Mouse (Mus musculus) urinary bladder, postnatal 14 days (tissue): ENCODE results near the gene Bbs2.

Experiments used
- DNase-seq: peaks from one replicate; pipeline ENCODE4 v3.0.0; 2021; ENCODE audit warnings: low spot score

Gene Bbs2

GRCm38 (mm10) chr8:94094281-94094680 lies 4.4 kb downstream of the Bbs2 start:
- no peak for DNase-seq

GRCm38 (mm10) chr8:94092848-94093247 lies 5.9 kb downstream of the Bbs2 start:
- no peak for DNase-seq

- no peak for DNase-seq
Observed at GRCm38 (mm10) chr8:94089715-94090114, 9.0 kb downstream of the Bbs2 start.

- DNase-seq, result no peak
Observed at GRCm38 (mm10) chr8:94087964-94088363, 10.8 kb downstream of the Bbs2 start.

- no peak for DNase-seq
Observed at GRCm38 (mm10) chr8:94076461-94077192, 22.1 kb downstream of the Bbs2 start.

GRCm38 (mm10) chr8:94068793-94069192 lies 29.9 kb downstream of the Bbs2 start:
- DNase-seq, result no peak

GRCm38 (mm10) chr8:94066121-94066863 lies 32.4 kb downstream of the Bbs2 start:
- DNase-seq, result no peak

GRCm38 (mm10) chr8:94057157-94057854 lies 41.4 kb downstream of the Bbs2 start:
- peak; percentile 61 for DNase-seq

GRCm38 (mm10) chr8:94052696-94053095 lies 46.0 kb downstream of the Bbs2 start:
- DNase-seq, result no peak

- no peak for DNase-seq
Observed at GRCm38 (mm10) chr8:94047845-94048244, 50.9 kb downstream of the Bbs2 start.

- peak; percentile 11 for DNase-seq
Observed at GRCm38 (mm10) chr8:94037806-94038205, 60.9 kb downstream of the Bbs2 start.

GRCm38 (mm10) chr8:94036944-94037524 lies 61.7 kb downstream of the Bbs2 start, which contains the start of the genes Nudt21 and Ogfod1:
Gene Nudt21 (minus strand): TSS chr8:94037031.
Gene Ogfod1 (plus strand): TSS chr8:94037198.
- DNase-seq, result peak; percentile 93

- DNase-seq, result peak; percentile 63
Observed at GRCm38 (mm10) chr8:94036541-94036940, 62.2 kb downstream of the Bbs2 start.

- DNase-seq, result no peak
Observed at GRCm38 (mm10) chr8:94035200-94035599, 63.5 kb downstream of the Bbs2 start.

GRCm38 (mm10) chr8:94033601-94034000 lies 65.1 kb downstream of the Bbs2 start:
- DNase-seq, result no peak

- no peak for DNase-seq
Observed at GRCm38 (mm10) chr8:94029701-94030100, 69.0 kb downstream of the Bbs2 start.

- DNase-seq, result no peak
Observed at GRCm38 (mm10) chr8:94023916-94024315, 74.8 kb downstream of the Bbs2 start.
